Mouse (Mus musculus): ENCODE results near the gene Hist1h2ak.

- TF ChIP-seq GATA1 (IDR thresholded peaks at IDR 0.05; ENCODE audit: low read length) (no peak), TAL1 (IDR thresholded peaks at IDR 0.05; ENCODE audit: low read length) (no peak)
Measured at GRCm38 (mm10) chr13:21733466-21733865, 20.2 kb downstream of the Hist1h2ak start.
